Mouse (Mus musculus) liver, embryonic 11.5 days (tissue): ENCODE measurements around the gene Grb2. TPM values are rescaled to one million over a fixed set of nuclear protein-coding genes. Genes with fewer than 3 reads are reported as not detected.

Source experiments
- ATAC-seq: fragments of 200-750 bp; cut with Nextera tagmentation; replicated peaks from 2 replicates; pipeline ENCODE4 v1.8.0; 2017; ENCODE audit warnings: moderate number of reproducible peaks, mild to moderate bottlenecking, moderate TSS enrichment, moderate library complexity; ENCODE audit not compliant: low FRiP score
- DNase-seq: peaks from one replicate; pipeline ENCODE4 v3.0.0-alpha.2; 2017; ENCODE audit warnings: low spot score
- H3K27ac ChIP-seq: fragments of 300-500 bp; sonication (generic); 2 replicates; pipeline ENCODE4 v1.5.1; 2014; ENCODE audit warnings: mild to moderate bottlenecking, low read depth, low read length, control low read depth
- H3K27me3 ChIP-seq: fragments of 300-500 bp; sonication (generic); replicated peaks from 2 replicates; pipeline ENCODE4 v1.6.1; 2014; ENCODE audit warnings: low read length, mixed read lengths; ENCODE audit not compliant: control insufficient read depth, insufficient read depth
- H3K36me3 ChIP-seq: fragments of 300-500 bp; sonication (generic); 2 replicates; pipeline ENCODE4 v1.6.1; 2014; ENCODE audit warnings: mild to moderate bottlenecking, low read length, moderate library complexity, mixed read lengths; ENCODE audit not compliant: control insufficient read depth, insufficient read depth
- H3K4me1 ChIP-seq: fragments of 300-500 bp; sonication (generic); replicated peaks from 2 replicates; pipeline ENCODE4 v1.6.1; 2014; ENCODE audit warnings: low read length, mixed read lengths; ENCODE audit not compliant: control insufficient read depth, insufficient read depth
- H3K4me2 ChIP-seq: fragments of 300-500 bp; sonication (generic); 2 replicates; pipeline ENCODE4 v1.6.1; 2014; ENCODE audit warnings: mild to moderate bottlenecking, control low read depth, moderate library complexity
- H3K4me3 ChIP-seq: fragments of 300-500 bp; sonication (generic); 2 replicates; pipeline ENCODE4 v1.5.1; 2014; ENCODE audit warnings: low read depth, low read length, control low read depth
- H3K9ac ChIP-seq: fragments of 300-500 bp; sonication (generic); 2 replicates; pipeline ENCODE4 v1.6.1; 2014; ENCODE audit warnings: low read depth, low read length, control low read depth
- H3K9me3 ChIP-seq: fragments of 300-500 bp; sonication (generic); 2 replicates; pipeline ENCODE4 v1.6.1; 2016; ENCODE audit warnings: low read length, inconsistent platforms, mixed read lengths; ENCODE audit not compliant: control insufficient read depth
- WGBS: fragments of 180-500 bp; shearing (Covaris S2); extraction: QIAGEN DNeasy Blood & Tissue Kit; methylation state at CpG from one replicate; pipeline ENCODE4 v1.1.7; 2014; 5-methylcytosine and 5-hydroxymethylcytosine counted together
- polyA plus RNA-seq: library from polyadenylated mRNA; unstranded; fragments of >200 nt; fragmentation: Nextera tagmentation; extraction: Ambion mirVana; gene quantifications from 2 replicates; pipeline ENCODE4 v1.2.1, GENCODE M21; 2014

The Grb2 gene
- polyA plus RNA-seq, 1 experiment from 2014 or later: 52.8 TPM

DNA sequence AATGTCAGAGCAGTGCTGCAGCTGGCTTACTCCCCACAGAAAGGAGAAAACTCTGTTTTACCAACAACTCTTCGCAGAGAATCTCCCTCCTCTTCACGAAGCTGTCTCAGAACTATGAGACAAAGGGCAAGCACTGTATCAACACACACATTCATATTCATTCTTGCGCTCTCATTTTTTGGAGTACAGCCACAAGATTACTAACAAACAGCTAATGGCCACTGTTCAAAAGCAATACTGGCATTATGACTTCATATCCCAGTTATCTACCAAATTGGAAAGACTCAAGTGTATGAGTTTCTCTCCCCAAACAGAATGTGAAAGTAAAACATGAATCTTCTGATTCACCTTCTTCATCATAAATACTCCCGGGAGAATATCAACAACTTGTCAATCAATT, 11.9 kb downstream of the Grb2 start:
- Histone ChIP-seq H3K4me1 (peaks cover 43% of the 10 kb centered on the region), H3K9ac (no peak overlapping the region), H3K27ac (peak overlapping the region; percentile 6; the same call in 1 of the 2 replicates), H3K9me3 (no peaks in the 10 kb centered on the region), H3K27me3 (no peaks in the 10 kb centered on the region), H3K36me3 (peaks cover 4% of the 10 kb centered on the region; the same call in 1 of the 2 replicates), H3K4me3 (no peak overlapping the region), H3K4me2 (no peak overlapping the region)
- DNase-seq (no peak), ATAC-seq (no peak)
- 82% methylated on average over 4 of the region's 4 CpGs for WGBS

DNA sequence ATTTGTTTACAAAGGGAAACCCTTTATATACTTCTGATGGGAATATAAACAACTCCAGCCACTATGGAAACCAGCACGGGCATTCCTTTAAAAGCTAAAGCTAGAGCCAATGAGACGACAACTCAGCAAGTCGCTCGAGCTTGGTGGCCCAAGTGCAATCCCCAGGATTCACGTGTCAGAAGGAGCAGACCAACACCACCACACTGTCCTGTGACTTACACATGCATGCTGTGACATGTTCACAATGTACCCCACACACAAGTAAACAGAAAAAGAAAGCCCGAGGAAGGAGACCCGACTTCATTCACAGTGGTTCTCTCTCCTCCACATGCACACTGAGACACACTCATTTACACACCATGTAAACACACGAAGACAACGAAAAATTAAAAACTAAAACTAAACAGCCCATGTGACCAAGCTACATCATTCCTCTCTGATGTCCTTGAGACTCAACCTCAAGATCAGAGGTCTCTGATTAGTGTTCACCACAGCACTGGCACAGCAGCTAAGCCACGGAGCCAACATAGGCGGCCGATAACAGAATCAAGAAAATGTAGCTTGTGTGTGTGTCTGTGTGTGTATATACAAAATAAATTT, 14.3 kb downstream of the Grb2 start:
- Histone ChIP-seq H3K27me3 (no peaks in the 10 kb centered on the region), H3K4me3 (no peak overlapping the region), H3K4me1 (peaks cover 25% of the 10 kb centered on the region), H3K36me3 (peaks cover 7% of the 10 kb centered on the region), H3K4me2 (no peak overlapping the region), H3K9me3 (no peaks in the 10 kb centered on the region), H3K9ac (no peak overlapping the region), H3K27ac (no peak overlapping the region)
- 81% methylated on average over 12 of the region's 12 CpGs for WGBS
- DNase-seq (no peak), ATAC-seq (no peak)

- H3K27ac ChIP-seq: peak overlapping the region; percentile 34
- peaks cover 21% of the 10 kb centered on the region for H3K4me1 ChIP-seq
- H3K27me3 ChIP-seq: no peaks in the 10 kb centered on the region
- ATAC-seq (no peak), DNase-seq (no peak)
- H3K4me2 ChIP-seq: 0 out of 2 replicates have a peak overlapping the region, but pooled peaks have one; percentile 5
- H3K4me3 ChIP-seq: no peak overlapping the region
- 41% methylated on average over 5 of the region's 5 CpGs for WGBS
- peaks cover 8% of the 10 kb centered on the region for H3K36me3 ChIP-seq
- H3K9ac ChIP-seq: no peak overlapping the region
- no peaks in the 10 kb centered on the region for H3K9me3 ChIP-seq
Observed at GRCm38 (mm10) chr11:115692800-115693199, 15.6 kb downstream of the Grb2 start.

- ATAC-seq (no peak), DNase-seq (no peak)
- no peaks in the 10 kb centered on the region for H3K9me3 ChIP-seq
- H3K4me3 ChIP-seq: no peak overlapping the region
- WGBS: 81% methylated on average over 2 of the region's 2 CpGs
- no peak overlapping the region for H3K27ac ChIP-seq
- no peak overlapping the region for H3K4me2 ChIP-seq
- peaks cover 5% of the 10 kb centered on the region; the same call in 1 of the 2 replicates for H3K36me3 ChIP-seq
- H3K27me3 ChIP-seq: no peaks in the 10 kb centered on the region
- peaks cover 22% of the 10 kb centered on the region for H3K4me1 ChIP-seq
- H3K9ac ChIP-seq: no peak overlapping the region
Observed at GRCm38 (mm10) chr11:115691976-115692375, 16.4 kb downstream of the Grb2 start.

DNA sequence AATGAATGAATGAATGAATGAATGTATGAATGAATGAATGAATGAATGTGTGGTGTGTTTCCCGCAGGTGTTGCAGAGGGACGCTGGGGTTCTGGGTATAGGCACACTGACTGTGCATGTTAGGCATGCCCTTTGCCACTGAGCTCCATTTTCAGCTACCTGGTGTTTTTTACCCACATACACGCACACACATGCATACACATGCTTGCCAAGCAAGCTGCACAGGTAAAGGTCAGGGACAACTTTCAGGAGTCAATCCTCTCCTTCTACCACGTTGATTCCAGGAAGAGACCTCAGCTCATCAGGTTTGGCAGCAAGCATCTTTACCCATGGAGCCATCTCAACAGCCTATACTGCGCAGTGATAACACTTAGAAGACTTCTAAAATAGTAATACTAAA, 16.9 kb downstream of the Grb2 start:
- Histone ChIP-seq H3K36me3 (peaks cover 5% of the 10 kb centered on the region; the same call in 1 of the 2 replicates), H3K27ac (no peak overlapping the region), H3K9me3 (no peaks in the 10 kb centered on the region), H3K4me1 (peaks cover 24% of the 10 kb centered on the region), H3K27me3 (no peaks in the 10 kb centered on the region), H3K4me3 (no peak overlapping the region), H3K4me2 (no peak overlapping the region), H3K9ac (no peak overlapping the region)
- ATAC-seq: no peak
- DNase-seq: no peak
- 88% methylated on average over 5 of the region's 5 CpGs for WGBS

- no peaks in the 10 kb centered on the region for H3K27me3 ChIP-seq
- H3K27ac ChIP-seq: no peak overlapping the region
- H3K4me2 ChIP-seq: no peak overlapping the region
- DNase-seq (no peak), ATAC-seq (no peak)
- H3K9me3 ChIP-seq: no peaks in the 10 kb centered on the region
- peaks cover 26% of the 10 kb centered on the region for H3K4me1 ChIP-seq
- H3K9ac ChIP-seq: no peak overlapping the region
- peaks cover 5% of the 10 kb centered on the region; the same call in 1 of the 2 replicates for H3K36me3 ChIP-seq
- WGBS: 70% methylated on average over 5 of the region's 5 CpGs
- no peak overlapping the region for H3K4me3 ChIP-seq
Observed at GRCm38 (mm10) chr11:115691013-115691412, 17.4 kb downstream of the Grb2 start.

DNA sequence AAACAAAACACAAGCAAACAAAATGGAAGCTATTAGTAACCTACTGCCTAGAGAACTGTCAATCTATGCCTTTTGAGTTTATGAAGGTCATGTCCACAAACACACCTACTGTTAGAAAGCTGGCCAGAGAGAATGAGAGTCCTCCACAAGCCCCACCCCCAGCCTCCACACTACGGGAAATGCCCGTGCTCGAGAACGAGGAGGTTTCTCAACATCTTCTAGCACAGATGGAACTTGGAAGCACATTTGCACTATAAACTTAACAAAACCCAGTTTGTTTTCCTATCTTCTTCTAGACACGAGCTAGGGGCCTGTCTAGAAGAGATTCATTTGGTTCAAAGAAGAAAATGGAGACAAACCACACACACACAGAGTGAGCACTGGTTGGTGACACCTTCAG, 18.0 kb downstream of the Grb2 start:
- Histone ChIP-seq H3K27me3 (no peaks in the 10 kb centered on the region), H3K4me1 (peaks cover 31% of the 10 kb centered on the region), H3K4me3 (no peak overlapping the region), H3K9ac (no peak overlapping the region), H3K9me3 (no peaks in the 10 kb centered on the region), H3K4me2 (no peak overlapping the region), H3K36me3 (peaks cover 5% of the 10 kb centered on the region; the same call in 1 of the 2 replicates), H3K27ac (no peak overlapping the region)
- ATAC-seq (no peak), DNase-seq (no peak)
- WGBS: 73% methylated on average over 5 of the region's 5 CpGs

DNA sequence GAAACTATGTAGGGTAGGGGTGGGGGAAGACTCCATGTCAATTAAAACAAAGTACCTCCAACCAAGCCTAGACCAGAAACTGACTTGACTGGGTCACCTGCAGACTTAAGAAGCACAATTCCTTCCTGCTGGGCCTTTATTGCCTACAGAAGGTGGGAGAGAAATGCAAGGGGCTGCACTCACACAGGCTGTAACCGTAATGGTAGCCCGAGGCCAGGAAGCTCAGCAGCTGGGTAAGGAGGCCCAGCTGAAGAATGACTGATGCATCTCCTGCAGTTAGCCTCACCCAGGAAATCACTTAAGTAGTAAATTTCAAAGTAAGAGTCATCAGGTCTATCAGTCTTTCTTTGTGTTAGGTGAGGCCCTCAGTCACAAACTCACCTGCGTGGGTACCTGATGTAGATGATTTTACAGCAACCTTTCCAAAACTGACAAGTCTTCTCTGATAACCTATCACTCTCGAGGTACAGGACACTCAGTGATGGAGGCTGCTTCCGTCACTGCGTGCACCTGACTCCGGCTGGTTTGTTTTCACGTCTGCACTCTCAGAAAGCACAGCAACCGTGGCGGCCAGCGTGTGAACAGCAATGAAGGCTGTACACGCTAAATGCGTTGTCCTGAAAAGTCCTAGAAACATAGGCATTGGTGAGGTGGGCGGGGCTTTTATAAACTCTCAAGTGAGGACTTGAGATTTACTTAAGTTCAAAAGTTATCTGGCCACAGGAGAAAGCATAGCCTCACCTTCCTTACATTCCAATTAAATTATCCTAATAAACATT, 19.1 kb downstream of the Grb2 start:
- no peaks in the 10 kb centered on the region for H3K27me3 ChIP-seq
- H3K4me3 ChIP-seq: no peak overlapping the region
- ATAC-seq (no peak), DNase-seq (no peak)
- no peak overlapping the region for H3K9ac ChIP-seq
- peaks cover 33% of the 10 kb centered on the region for H3K4me1 ChIP-seq
- H3K36me3 ChIP-seq: peaks cover 5% of the 10 kb centered on the region; the same call in 1 of the 2 replicates
- WGBS: 93% methylated on average over 14 of the region's 14 CpGs
- no peaks in the 10 kb centered on the region for H3K9me3 ChIP-seq
- no peak overlapping the region for H3K4me2 ChIP-seq
- no peak overlapping the region for H3K27ac ChIP-seq
